Mouse (Mus musculus) embryonic facial prominence, embryonic 11.5 days (tissue): Measurements from ENCODE around the gene Pigf. TPM values are rescaled to one million over a fixed set of nuclear protein-coding genes. Genes with fewer than 3 reads are reported as not detected.

Experiments
- ATAC-seq: fragments of 200-750 bp; cut with Nextera tagmentation; replicated peaks from 2 replicates; pipeline ENCODE4 v1.8.0; 2017; ENCODE audit warnings: low read depth; ENCODE audit not compliant: insufficient number of reproducible peaks, low FRiP score, low TSS enrichment
- DNase-seq: peaks from one replicate; pipeline ENCODE4 v3.0.0-alpha.2; 2015; ENCODE audit warnings: low spot score
- H3K27ac ChIP-seq: fragments of 300-500 bp; sonication (generic); replicated peaks from 2 replicates; pipeline ENCODE4 v1.5.1; 2014; ENCODE audit warnings: mild to moderate bottlenecking, low read depth, low read length, control low read depth
- H3K27me3 ChIP-seq: fragments of 300-500 bp; sonication (generic); 2 replicates; pipeline ENCODE4 v1.6.1; 2014; ENCODE audit warnings: mild to moderate bottlenecking, low read length, moderate library complexity, mixed read lengths; ENCODE audit not compliant: control insufficient read depth, insufficient read depth
- H3K36me3 ChIP-seq: fragments of 300-500 bp; sonication (generic); replicated peaks from 2 replicates; pipeline ENCODE4 v1.6.1; 2014; ENCODE audit warnings: low read depth, mild to moderate bottlenecking, low read length, moderate library complexity, mixed read lengths; ENCODE audit not compliant: control insufficient read depth, insufficient read depth
- H3K4me1 ChIP-seq: fragments of 300-500 bp; sonication (generic); 2 replicates; pipeline ENCODE4 v1.6.1; 2014; ENCODE audit warnings: low read length, mixed read lengths; ENCODE audit not compliant: control insufficient read depth, insufficient read depth
- H3K4me2 ChIP-seq: fragments of 300-500 bp; sonication (generic); 2 replicates; pipeline ENCODE4 v1.6.1; 2014; ENCODE audit warnings: low read depth, mild to moderate bottlenecking, control low read depth, low read length, moderate library complexity
- H3K4me3 ChIP-seq: fragments of 300-500 bp; sonication (generic); 2 replicates; pipeline ENCODE4 v1.5.1; 2014; ENCODE audit warnings: low read depth, low read length, control low read depth
- H3K9ac ChIP-seq: fragments of 300-500 bp; sonication (generic); replicated peaks from 2 replicates; pipeline ENCODE4 v1.6.1; 2014; ENCODE audit warnings: mild to moderate bottlenecking, control low read depth, low read length
- H3K9me3 ChIP-seq: fragments of 300-500 bp; sonication (generic); replicated peaks from 2 replicates; pipeline ENCODE4 v1.6.1; 2016; ENCODE audit warnings: mild to moderate bottlenecking, low read length, inconsistent platforms, mixed read lengths; ENCODE audit not compliant: control insufficient read depth
- WGBS: fragments of 180-500 bp; shearing (Covaris S2); extraction: QIAGEN DNeasy Blood & Tissue Kit; methylation state at CpG from one replicate; pipeline ENCODE4 v1.1.7; 2014; 5-methylcytosine and 5-hydroxymethylcytosine counted together
- polyA plus RNA-seq: library from polyadenylated mRNA; unstranded; fragments of >200 nt; fragmentation: Nextera tagmentation; extraction: Ambion mirVana; gene quantifications from 2 replicates; pipeline ENCODE4 v1.2.1, GENCODE M21; 2014

The Pigf gene
- polyA plus RNA-seq, 1 experiment from 2014 or later: 49.1 TPM

- H3K27me3 ChIP-seq: no peaks in the 10 kb centered on the region
- no peak overlapping the region for H3K9ac ChIP-seq
- H3K27ac ChIP-seq: no peak overlapping the region; the same call in 1 of the 2 replicates
- H3K4me2 ChIP-seq: no peak overlapping the region
- H3K9me3 ChIP-seq: no peaks in the 10 kb centered on the region
- ATAC-seq (peak; percentile 65; the same call in 1 of the 2 replicates), DNase-seq (peak; percentile 80)
- no peak overlapping the region for H3K4me3 ChIP-seq
- H3K4me1 ChIP-seq: no peaks in the 10 kb centered on the region
- 44% methylated on average over 8 of the region's 8 CpGs for WGBS
- H3K36me3 ChIP-seq: no peaks in the 10 kb centered on the region
Measured at GRCm38 (mm10) chr17:87057486-87058266, 32.5 kb upstream of the Pigf start.

- Histone ChIP-seq H3K36me3 (no peaks in the 10 kb centered on the region), H3K4me2 (no peak overlapping the region), H3K9ac (no peak overlapping the region), H3K9me3 (no peaks in the 10 kb centered on the region), H3K27me3 (no peaks in the 10 kb centered on the region), H3K4me3 (no peak overlapping the region), H3K27ac (no peak overlapping the region), H3K4me1 (no peaks in the 10 kb centered on the region)
- ATAC-seq: no peak
- DNase-seq: no peak
- WGBS: 94% methylated on average over 7 of the region's 7 CpGs
Measured at GRCm38 (mm10) chr17:87056761-87057160, 31.6 kb upstream of the Pigf start.

GRCm38 (mm10) chr17:87055663-87056062 lies 30.5 kb upstream of the Pigf start:
- Histone ChIP-seq H3K27ac (no peak overlapping the region), H3K4me3 (no peak overlapping the region), H3K36me3 (no peaks in the 10 kb centered on the region), H3K4me1 (no peaks in the 10 kb centered on the region), H3K9ac (no peak overlapping the region), H3K9me3 (no peaks in the 10 kb centered on the region), H3K27me3 (no peaks in the 10 kb centered on the region), H3K4me2 (no peak overlapping the region)
- DNase-seq: no peak
- no peak for ATAC-seq
- WGBS: 75% methylated on average over 1 of the region's 1 CpGs

GRCm38 (mm10) chr17:87055051-87055459 lies 29.8 kb upstream of the Pigf start:
- ATAC-seq: no peak
- no peak overlapping the region for H3K27ac ChIP-seq
- H3K4me3 ChIP-seq: no peak overlapping the region
- 55% methylated on average over 5 of the region's 5 CpGs for WGBS
- no peaks in the 10 kb centered on the region for H3K27me3 ChIP-seq
- no peaks in the 10 kb centered on the region for H3K36me3 ChIP-seq
- no peaks in the 10 kb centered on the region for H3K9me3 ChIP-seq
- DNase-seq: no peak
- H3K4me2 ChIP-seq: no peak overlapping the region
- H3K9ac ChIP-seq: no peak overlapping the region
- H3K4me1 ChIP-seq: no peaks in the 10 kb centered on the region

GRCm38 (mm10) chr17:87053921-87054320 lies 28.7 kb upstream of the Pigf start:
- ATAC-seq: no peak
- WGBS: 82% methylated on average over 5 of the region's 5 CpGs
- no peak overlapping the region for H3K27ac ChIP-seq

GRCm38 (mm10) chr17:87052432-87052831 lies 27.2 kb upstream of the Pigf start:
- DNase-seq (no peak), ATAC-seq (no peak)
- Histone ChIP-seq H3K9ac (no peak overlapping the region), H3K4me3 (no peak overlapping the region), H3K27ac (no peak overlapping the region), H3K4me1 (no peaks in the 10 kb centered on the region), H3K36me3 (no peaks in the 10 kb centered on the region), H3K9me3 (no peaks in the 10 kb centered on the region), H3K4me2 (no peak overlapping the region), H3K27me3 (no peaks in the 10 kb centered on the region)
- WGBS: 79% methylated on average over 1 of the region's 1 CpGs

More at GRCm38 (mm10) chr17:87053921-87054320, 28.7 kb upstream of the Pigf start:
- Histone ChIP-seq H3K27me3 (no peaks in the 10 kb centered on the region), H3K4me3 (no peak overlapping the region), H3K4me1 (no peaks in the 10 kb centered on the region), H3K9ac (no peak overlapping the region), H3K9me3 (no peaks in the 10 kb centered on the region), H3K4me2 (no peak overlapping the region), H3K36me3 (no peaks in the 10 kb centered on the region)
- DNase-seq: no peak

GRCm38 (mm10) chr17:87051652-87052051 lies 26.4 kb upstream of the Pigf start:
- DNase-seq (no peak), ATAC-seq (no peak)
- no peak overlapping the region for H3K4me2 ChIP-seq
- no peaks in the 10 kb centered on the region for H3K27me3 ChIP-seq
- H3K9ac ChIP-seq: no peak overlapping the region
- H3K36me3 ChIP-seq: no peaks in the 10 kb centered on the region
- H3K4me1 ChIP-seq: no peaks in the 10 kb centered on the region
- 81% methylated on average over 1 of the region's 1 CpGs for WGBS
- no peak overlapping the region for H3K4me3 ChIP-seq
- H3K9me3 ChIP-seq: no peaks in the 10 kb centered on the region
- H3K27ac ChIP-seq: no peak overlapping the region

GRCm38 (mm10) chr17:87050469-87051175 lies 25.4 kb upstream of the Pigf start:
- ATAC-seq: no peak
- H3K36me3 ChIP-seq: no peaks in the 10 kb centered on the region
- H3K9ac ChIP-seq: no peak overlapping the region
- DNase-seq: no peak
- no peak overlapping the region for H3K4me3 ChIP-seq
- no peaks in the 10 kb centered on the region for H3K27me3 ChIP-seq
- H3K4me2 ChIP-seq: no peak overlapping the region
- no peak overlapping the region for H3K27ac ChIP-seq
- no peaks in the 10 kb centered on the region for H3K4me1 ChIP-seq
- 66% methylated on average over 9 of the region's 9 CpGs for WGBS
- no peaks in the 10 kb centered on the region for H3K9me3 ChIP-seq
